Mouse (Mus musculus) hindbrain, postnatal 0 days (tissue): ENCODE measurements around the gene Hpcal4. TPM values are rescaled to one million over a fixed set of nuclear protein-coding genes. Genes with fewer than 3 reads are reported as not detected.
"Not testable (repeated sequence)": the region's sequence is repeated elsewhere in the genome, so short reads cannot be mapped to it uniquely, and the experiment has no call there.

Source experiments
- ATAC-seq: fragments of 200-750 bp; cut with Nextera tagmentation; 2 replicates; pipeline ENCODE4 v1.8.0; 2017; ENCODE audit warnings: mild to moderate bottlenecking, moderate TSS enrichment, moderate library complexity
- DNase-seq: peaks from one replicate; pipeline ENCODE4 v3.0.0-alpha.2; 2015; ENCODE audit warnings: low spot score
- H3K27ac ChIP-seq: fragments of 300-500 bp; sonication (generic); 2 replicates; pipeline ENCODE4 v1.5.1; 2014; ENCODE audit warnings: mild to moderate bottlenecking
- H3K27me3 ChIP-seq: fragments of 300-500 bp; sonication (generic); 2 replicates; pipeline ENCODE4 v1.6.1; 2014; ENCODE audit warnings: low read length, mixed read lengths; ENCODE audit not compliant: insufficient read depth
- H3K36me3 ChIP-seq: fragments of 300-500 bp; sonication (generic); 2 replicates; pipeline ENCODE4 v1.6.1; 2014; ENCODE audit warnings: low read length, mixed read lengths; ENCODE audit not compliant: insufficient read depth
- H3K4me1 ChIP-seq: fragments of 300-500 bp; sonication (generic); 2 replicates; pipeline ENCODE4 v1.6.1; 2014; ENCODE audit warnings: antibody characterized with exemption, low read length, mixed read lengths; ENCODE audit not compliant: insufficient read depth
- H3K4me2 ChIP-seq: fragments of 300-500 bp; sonication (generic); 2 replicates; pipeline ENCODE4 v1.6.1; 2014; ENCODE audit warnings: low read depth, mild to moderate bottlenecking, low read length, moderate library complexity, mixed read lengths
- H3K4me3 ChIP-seq: fragments of 300-500 bp; sonication (generic); 2 replicates; pipeline ENCODE4 v1.5.1; 2014; ENCODE audit warnings: low read length
- H3K9ac ChIP-seq: fragments of 300-500 bp; sonication (generic); replicated peaks from 2 replicates; pipeline ENCODE4 v1.6.1; 2014; ENCODE audit warnings: mild to moderate bottlenecking, low read length, moderate library complexity, mixed read lengths
- H3K9me3 ChIP-seq: fragments of 300-500 bp; sonication (generic); 2 replicates; pipeline ENCODE4 v1.6.1; 2016; ENCODE audit warnings: low read length, mixed read lengths
- CTCF ChIP-seq: IDR thresholded peaks from 2 replicates; pipeline ENCODE4 v1.5.1; 2016; ENCODE audit warnings: antibody characterized with exemption, control low read depth, low read depth
- WGBS: fragments of 180-500 bp; shearing (Covaris S2); extraction: QIAGEN DNeasy Blood & Tissue Kit; methylation state at CpG from one replicate; pipeline ENCODE4 v1.1.7; 2014; 5-methylcytosine and 5-hydroxymethylcytosine counted together
- polyA plus RNA-seq: library from polyadenylated mRNA; unstranded; fragments of >200 nt; fragmentation: Nextera tagmentation; extraction: Ambion mirVana; gene quantifications from 2 replicates; pipeline ENCODE4 v1.2.1, GENCODE M21; 2015
- total RNA-seq: library from RNA; depleted of rRNA; stranded (reverse); fragments of >200 nt; gene quantifications from 2 replicates; pipeline ENCODE4 v1.2.3, GENCODE M21; 2014

Gene Hpcal4
- total and polyA plus RNA-seq, 2 experiments from 2014 or later: 43.8 to 46.3 TPM

- TF ChIP-seq CTCF: peak; percentile 74
Observed at GRCm38 (mm10) chr4:123155004-123155403, 28.0 kb upstream of the Hpcal4 start.

DNA sequence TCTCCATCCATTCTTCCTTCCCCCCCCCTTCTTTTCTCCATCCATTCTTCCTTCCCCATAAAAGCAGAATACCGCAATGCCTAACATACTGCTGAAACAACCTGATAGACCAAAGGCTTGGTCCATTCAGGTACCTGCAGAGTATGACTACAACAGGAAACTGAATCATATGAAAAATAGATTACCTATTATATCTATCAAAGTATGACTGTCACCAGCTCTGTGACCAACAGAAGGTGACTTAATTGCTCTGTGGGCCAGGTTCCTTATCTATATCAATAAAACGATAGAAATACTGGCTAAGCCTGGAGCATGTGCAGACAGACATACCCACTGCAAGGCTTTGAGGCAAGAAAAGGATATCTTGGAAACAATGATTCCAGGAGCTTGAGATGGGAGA is 27.6 kb upstream of the Hpcal4 start:
- WGBS: 73% methylated on average over 2 of the region's 2 CpGs

More at GRCm38 (mm10) chr4:123155004-123155403, 28.0 kb upstream of the Hpcal4 start:
- Histone ChIP-seq H3K4me1 (no peaks in the 10 kb centered on the region), H3K4me2 (no peak overlapping the region), H3K9ac (no peak overlapping the region), H3K27me3 (no peaks in the 10 kb centered on the region), H3K4me3 (no peak overlapping the region), H3K27ac (no peak overlapping the region), H3K36me3 (no peaks in the 10 kb centered on the region), H3K9me3 (no peaks in the 10 kb centered on the region)
- ATAC-seq (peak; percentile 38; the same call in 1 of the 2 replicates), DNase-seq (peak; percentile 80)
- WGBS: 21% methylated on average over 4 of the region's 4 CpGs

GRCm38 (mm10) chr4:123155840-123156239 is 27.2 kb upstream of the Hpcal4 start:
- Histone ChIP-seq H3K9me3 (no peaks in the 10 kb centered on the region), H3K9ac (no peak overlapping the region), H3K4me2 (no peak overlapping the region), H3K27me3 (no peaks in the 10 kb centered on the region), H3K36me3 (no peaks in the 10 kb centered on the region), H3K4me3 (no peak overlapping the region), H3K4me1 (no peaks in the 10 kb centered on the region), H3K27ac (no peak overlapping the region)
- no peak for TF ChIP-seq CTCF
- ATAC-seq (no peak), DNase-seq (no peak)

More for the DNA sequence above, 27.6 kb upstream of the Hpcal4 start:
- Histone ChIP-seq H3K9ac (no peak overlapping the region), H3K27ac (no peak overlapping the region), H3K9me3 (no peaks in the 10 kb centered on the region), H3K27me3 (no peaks in the 10 kb centered on the region), H3K4me3 (no peak overlapping the region), H3K4me1 (no peaks in the 10 kb centered on the region), H3K4me2 (no peak overlapping the region), H3K36me3 (no peaks in the 10 kb centered on the region)
- DNase-seq: no peak
- ATAC-seq: no peak
- TF ChIP-seq CTCF: no peak

- H3K4me2 ChIP-seq: no peak overlapping the region
- no peak overlapping the region for H3K27ac ChIP-seq
- DNase-seq (no peak), ATAC-seq (no peak)
- no peaks in the 10 kb centered on the region for H3K9me3 ChIP-seq
- no peak overlapping the region for H3K4me3 ChIP-seq
- no peak for TF ChIP-seq CTCF
- WGBS: 68% methylated on average over 6 of the region's 6 CpGs
- no peak overlapping the region for H3K9ac ChIP-seq
- H3K27me3 ChIP-seq: no peaks in the 10 kb centered on the region
- H3K4me1 ChIP-seq: peaks cover 5% of the 10 kb centered on the region; the same call in 1 of the 2 replicates
- no peaks in the 10 kb centered on the region for H3K36me3 ChIP-seq
Observed at GRCm38 (mm10) chr4:123160571-123160970, 22.5 kb upstream of the Hpcal4 start.

- ATAC-seq: not testable (repeated sequence)
- WGBS: 92% methylated on average over 3 of the region's 3 CpGs
Observed at GRCm38 (mm10) chr4:123161251-123161650, 21.8 kb upstream of the Hpcal4 start.

DNA sequence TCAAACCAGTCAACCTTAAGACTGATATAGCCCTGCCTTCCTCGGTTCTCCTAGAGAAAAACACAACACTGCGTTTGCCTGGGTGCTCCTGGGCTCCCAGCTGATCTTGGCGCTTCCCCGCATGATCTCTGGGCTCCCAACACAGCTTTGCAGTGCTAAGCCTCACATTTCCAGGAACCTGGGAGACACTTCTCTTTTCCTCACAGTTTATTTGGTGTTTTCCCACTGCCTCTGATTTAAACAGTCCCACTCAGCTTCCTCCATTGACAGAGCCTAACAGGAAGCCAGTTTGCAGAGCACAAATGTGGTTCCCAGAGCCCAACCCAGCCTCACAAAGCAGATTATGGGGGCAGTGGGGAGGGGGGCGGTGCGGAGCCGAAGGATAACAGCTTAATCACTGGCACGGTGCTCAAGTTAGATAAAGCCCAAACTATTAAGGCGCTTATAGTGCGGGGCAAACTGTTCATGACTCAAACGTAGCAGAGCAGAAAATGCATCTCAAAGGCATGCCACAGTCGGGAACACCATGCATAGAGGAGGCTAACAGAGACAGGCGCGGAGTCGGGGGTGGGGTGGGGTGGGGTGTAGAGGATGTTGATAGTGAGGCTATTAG is 20.6 kb upstream of the Hpcal4 start:
- WGBS: 20% methylated on average over 15 of the region's 15 CpGs
- Histone ChIP-seq H3K4me1 (peaks cover 5% of the 10 kb centered on the region; the same call in 1 of the 2 replicates), H3K9ac (no peak overlapping the region), H3K4me2 (peak overlapping the region; percentile 35; the same call in 1 of the 2 replicates), H3K27ac (no peak overlapping the region; the same call in 1 of the 2 replicates), H3K36me3 (no peaks in the 10 kb centered on the region), H3K4me3 (no peak overlapping the region), H3K27me3 (no peaks in the 10 kb centered on the region), H3K9me3 (no peaks in the 10 kb centered on the region)
- ATAC-seq (no peak), DNase-seq (no peak)
- no peak for TF ChIP-seq CTCF

More at GRCm38 (mm10) chr4:123161251-123161650, 21.8 kb upstream of the Hpcal4 start:
- not testable (repeated sequence) for H3K4me3 ChIP-seq, H3K9ac ChIP-seq, H3K27me3 ChIP-seq, H3K9me3 ChIP-seq, H3K27ac ChIP-seq, H3K4me2 ChIP-seq, H3K4me1 ChIP-seq, H3K36me3 ChIP-seq, DNase-seq

DNA sequence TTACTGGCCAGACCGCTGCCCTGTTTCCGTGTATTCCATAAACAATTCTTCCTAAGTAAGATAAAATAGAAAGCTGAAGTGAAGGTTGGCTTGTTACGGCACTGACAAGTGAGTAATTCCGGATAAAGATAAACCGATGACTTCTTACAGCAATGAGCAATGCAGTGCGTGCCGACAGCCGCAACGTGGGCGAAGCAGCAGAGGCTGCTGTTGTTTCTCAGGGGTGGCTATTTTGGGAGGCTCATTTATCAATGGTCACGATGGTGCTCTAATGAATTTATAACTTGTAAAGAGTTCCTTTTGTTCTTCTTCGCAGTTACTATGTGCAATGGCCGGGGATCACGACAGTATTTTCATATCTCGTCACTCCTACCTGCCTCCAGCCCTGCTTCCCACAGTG is 18.9 kb upstream of the Hpcal4 start:
- Histone ChIP-seq H3K4me2 (no peak overlapping the region), H3K36me3 (no peaks in the 10 kb centered on the region), H3K27ac (no peak overlapping the region), H3K9me3 (peaks cover 2% of the 10 kb centered on the region; the same call in 1 of the 2 replicates), H3K4me3 (no peak overlapping the region), H3K4me1 (peaks cover 5% of the 10 kb centered on the region; the same call in 1 of the 2 replicates), H3K9ac (no peak overlapping the region), H3K27me3 (no peaks in the 10 kb centered on the region)
- DNase-seq (no peak), ATAC-seq (no peak)
- no peak for TF ChIP-seq CTCF
- 86% methylated on average over 15 of the region's 15 CpGs for WGBS
